Mouse (Mus musculus): ENCODE data around the gene Fcor. TPM values are rescaled to one million over a fixed set of nuclear protein-coding genes. Genes with fewer than 3 reads are reported as not detected.

Fcor gene
- polyA plus RNA-seq, 1 experiment from 2014 or later = 13.1 TPM

- H3K9ac ChIP-seq (ENCODE audit: low read length) = no peak overlapping the region
- H3K4me1 ChIP-seq (ENCODE audit: control insufficient read depth, insufficient read depth, low read length) = peaks cover 7% of the 10 kb centered on the region; the same call in 1 of the 2 replicates
- H3K27ac ChIP-seq (ENCODE audit: low read depth, low read length) = no peak overlapping the region
- no peaks in the 10 kb centered on the region for H3K9me3 ChIP-seq (replicated peaks; ENCODE audit: control insufficient read depth, low read length)
- H3K27me3 ChIP-seq (replicated peaks; ENCODE audit: control insufficient read depth, insufficient read depth, low read length) = no peaks in the 10 kb centered on the region
- DNase-seq (ENCODE audit: low spot score) (no peak), ATAC-seq (no peak)
- WGBS = 95% methylated on average over 23 of the region's 23 CpGs
- no peak overlapping the region for H3K4me2 ChIP-seq (ENCODE audit: low read length)
- H3K36me3 ChIP-seq (ENCODE audit: control insufficient read depth, insufficient read depth, low read length) = peaks cover 35% of the 10 kb centered on the region
- H3K4me3 ChIP-seq (ENCODE audit: low read depth, low read length) = no peak overlapping the region
Measured at GRCm38 (mm10) chr8:3679236-3679635, 7.1 kb upstream of the Fcor start.

GRCm38 (mm10) chr8:3678831-3679230 lies 6.7 kb upstream of the Fcor start:
- Histone ChIP-seq H3K27ac (ENCODE audit: low read depth, low read length) (no peak overlapping the region), H3K4me2 (ENCODE audit: low read length) (no peak overlapping the region), H3K36me3 (ENCODE audit: control insufficient read depth, insufficient read depth, low read length) (peaks cover 35% of the 10 kb centered on the region), H3K9ac (ENCODE audit: low read length) (no peak overlapping the region), H3K4me3 (ENCODE audit: low read depth, low read length) (no peak overlapping the region), H3K9me3 (replicated peaks; ENCODE audit: control insufficient read depth, low read length) (no peaks in the 10 kb centered on the region), H3K27me3 (replicated peaks; ENCODE audit: control insufficient read depth, insufficient read depth, low read length) (no peaks in the 10 kb centered on the region), H3K4me1 (ENCODE audit: control insufficient read depth, insufficient read depth, low read length) (peaks cover 7% of the 10 kb centered on the region; the same call in 1 of the 2 replicates)
- DNase-seq (ENCODE audit: low spot score) = no peak
- WGBS = 96% methylated on average over 23 of the region's 23 CpGs
- ATAC-seq = no peak

- H3K27ac ChIP-seq (ENCODE audit: low read depth, low read length) = peak overlapping the region; percentile 81; the same call in 1 of the 2 replicates
Measured at GRCm38 (mm10) chr8:3676993-3677579, 4.9 kb upstream of the Fcor start.

GRCm38 (mm10) chr8:3676131-3676992 lies 4.2 kb upstream of the Fcor start, which contains the start of gene Trappc5:
Trappc5 (plus strand) TSS chr8:3676299.
- H3K4me1 ChIP-seq (ENCODE audit: control insufficient read depth, insufficient read depth, low read length) = peaks cover 7% of the 10 kb centered on the region; the same call in 1 of the 2 replicates
- H3K27ac ChIP-seq (ENCODE audit: low read depth, low read length) = peak within 1 kb of the TSS; percentile 81
- WGBS = 1% methylated on average over 61 of the region's 61 CpGs
- no peaks in the 10 kb centered on the region for H3K27me3 ChIP-seq (replicated peaks; ENCODE audit: control insufficient read depth, insufficient read depth, low read length)
- peak within 1 kb of the TSS; percentile 85 for H3K4me2 ChIP-seq (ENCODE audit: low read length)
- peak within 1 kb of the TSS; percentile 97 for H3K9ac ChIP-seq (ENCODE audit: low read length)
- H3K9me3 ChIP-seq (replicated peaks; ENCODE audit: control insufficient read depth, low read length) = no peaks in the 10 kb centered on the region
- peak within 1 kb of the TSS; percentile 94 for H3K4me3 ChIP-seq (ENCODE audit: low read depth, low read length)
- DNase-seq (ENCODE audit: low spot score) = peak; percentile 96
- peak; percentile 83 for ATAC-seq
- peaks cover 27% of the 10 kb centered on the region for H3K36me3 ChIP-seq (ENCODE audit: control insufficient read depth, insufficient read depth, low read length)

More at GRCm38 (mm10) chr8:3676993-3677579, 4.9 kb upstream of the Fcor start:
- Histone ChIP-seq H3K4me2 (ENCODE audit: low read length) (peak overlapping the region; percentile 85), H3K4me3 (ENCODE audit: low read depth, low read length) (peak overlapping the region; percentile 94), H3K9me3 (replicated peaks; ENCODE audit: control insufficient read depth, low read length) (no peaks in the 10 kb centered on the region), H3K27me3 (replicated peaks; ENCODE audit: control insufficient read depth, insufficient read depth, low read length) (no peaks in the 10 kb centered on the region), H3K36me3 (ENCODE audit: control insufficient read depth, insufficient read depth, low read length) (peaks cover 34% of the 10 kb centered on the region), H3K9ac (ENCODE audit: low read length) (peak overlapping the region; percentile 97), H3K4me1 (ENCODE audit: control insufficient read depth, insufficient read depth, low read length) (peaks cover 7% of the 10 kb centered on the region; the same call in 1 of the 2 replicates)
- 4% methylated on average over 15 of the region's 15 CpGs for WGBS
- peak; percentile 6; the same call in 1 of the 2 replicates for ATAC-seq
- peak; percentile 7 for DNase-seq (ENCODE audit: low spot score)

- Histone ChIP-seq H3K36me3 (ENCODE audit: control insufficient read depth, insufficient read depth, low read length) (peaks cover 10% of the 10 kb centered on the region), H3K9ac (ENCODE audit: low read length) (no peak overlapping the region), H3K27ac (ENCODE audit: low read depth, low read length) (no peak overlapping the region), H3K27me3 (replicated peaks; ENCODE audit: control insufficient read depth, insufficient read depth, low read length) (no peaks in the 10 kb centered on the region), H3K4me2 (ENCODE audit: low read length) (no peak overlapping the region), H3K9me3 (replicated peaks; ENCODE audit: control insufficient read depth, low read length) (no peaks in the 10 kb centered on the region), H3K4me1 (ENCODE audit: control insufficient read depth, insufficient read depth, low read length) (peaks cover 7% of the 10 kb centered on the region; the same call in 1 of the 2 replicates), H3K4me3 (ENCODE audit: low read depth, low read length) (no peak overlapping the region)
- no peak for DNase-seq (ENCODE audit: low spot score)
- WGBS = 50% methylated on average over 3 of the region's 3 CpGs
- no peak for ATAC-seq
Measured at GRCm38 (mm10) chr8:3674671-3675070, 2.5 kb upstream of the Fcor start.

GRCm38 (mm10) chr8:3670388-3670787 lies 1.8 kb downstream of the Fcor start:
- Histone ChIP-seq H3K4me1 (ENCODE audit: control insufficient read depth, insufficient read depth, low read length) (no peaks in the 10 kb centered on the region), H3K36me3 (ENCODE audit: control insufficient read depth, insufficient read depth, low read length) (no peaks in the 10 kb centered on the region), H3K27me3 (replicated peaks; ENCODE audit: control insufficient read depth, insufficient read depth, low read length) (no peaks in the 10 kb centered on the region), H3K27ac (ENCODE audit: low read depth, low read length) (no peak overlapping the region), H3K9ac (ENCODE audit: low read length) (no peak overlapping the region), H3K4me2 (ENCODE audit: low read length) (no peak overlapping the region), H3K4me3 (ENCODE audit: low read depth, low read length) (no peak overlapping the region), H3K9me3 (replicated peaks; ENCODE audit: control insufficient read depth, low read length) (no peaks in the 10 kb centered on the region)
- DNase-seq (ENCODE audit: low spot score) = no peak
- no peak for ATAC-seq
- WGBS = 87% methylated on average over 2 of the region's 2 CpGs

GRCm38 (mm10) chr8:3665507-3665906 lies 6.7 kb downstream of the Fcor start, which contains the start of gene Mcemp1:
Mcemp1 (plus strand) TSS chr8:3665754.
- Histone ChIP-seq H3K9ac (ENCODE audit: low read length) (no peak within 1 kb of the TSS), H3K9me3 (replicated peaks; ENCODE audit: control insufficient read depth, low read length) (no peaks in the 10 kb centered on the region), H3K27me3 (replicated peaks; ENCODE audit: control insufficient read depth, insufficient read depth, low read length) (no peaks in the 10 kb centered on the region), H3K4me1 (ENCODE audit: control insufficient read depth, insufficient read depth, low read length) (no peaks in the 10 kb centered on the region), H3K4me2 (ENCODE audit: low read length) (no peak within 1 kb of the TSS), H3K4me3 (ENCODE audit: low read depth, low read length) (no peak within 1 kb of the TSS), H3K36me3 (ENCODE audit: control insufficient read depth, insufficient read depth, low read length) (no peaks in the 10 kb centered on the region), H3K27ac (ENCODE audit: low read depth, low read length) (no peak within 1 kb of the TSS)
- no peak for DNase-seq (ENCODE audit: low spot score)
- 80% methylated on average over 6 of the region's 6 CpGs for WGBS
- no peak for ATAC-seq

GRCm38 (mm10) chr8:3664405-3664804 lies 7.8 kb downstream of the Fcor start:
- Histone ChIP-seq H3K4me2 (ENCODE audit: low read length) (no peak overlapping the region), H3K9me3 (replicated peaks; ENCODE audit: control insufficient read depth, low read length) (no peaks in the 10 kb centered on the region), H3K4me3 (ENCODE audit: low read depth, low read length) (no peak overlapping the region), H3K4me1 (ENCODE audit: control insufficient read depth, insufficient read depth, low read length) (no peaks in the 10 kb centered on the region), H3K9ac (ENCODE audit: low read length) (no peak overlapping the region), H3K27me3 (replicated peaks; ENCODE audit: control insufficient read depth, insufficient read depth, low read length) (no peaks in the 10 kb centered on the region), H3K27ac (ENCODE audit: low read depth, low read length) (no peak overlapping the region), H3K36me3 (ENCODE audit: control insufficient read depth, insufficient read depth, low read length) (no peaks in the 10 kb centered on the region)
- ATAC-seq = no peak
- DNase-seq (ENCODE audit: low spot score) = no peak
- 63% methylated on average over 5 of the region's 5 CpGs for WGBS
